Mouse (Mus musculus): Measurements from ENCODE around the gene Serpine3. TPM values are rescaled to one million over a fixed set of nuclear protein-coding genes. Genes with fewer than 3 reads are reported as not detected.

Gene Serpine3
- total RNA-seq, 2 experiments from 2014 or later = not detected

DNA sequence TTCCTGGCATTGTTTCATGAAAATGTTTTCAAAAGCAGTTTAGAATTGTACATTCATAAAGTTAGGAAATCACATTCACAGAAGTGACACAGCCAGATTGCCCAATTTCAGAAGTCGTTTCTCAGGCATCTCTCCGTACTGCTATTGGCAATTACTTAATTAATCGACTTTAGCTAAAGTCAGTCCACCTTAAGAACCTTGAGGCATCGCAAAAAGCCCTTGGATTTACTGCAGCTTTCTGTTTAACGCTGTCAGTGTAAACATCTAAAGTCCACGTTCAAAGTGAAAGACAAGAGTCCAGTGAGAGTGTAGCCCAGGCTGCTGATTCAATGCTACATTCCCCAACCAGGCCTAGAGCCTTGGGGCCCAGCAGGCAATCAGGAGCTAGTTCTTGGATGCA, 1.1 kb upstream of the Serpine3 start:
- TF ChIP-seq CTCF (conservative IDR thresholded peaks at IDR 0.05) = no peak
- Histone ChIP-seq H3K4me3 (no peak overlapping the region), H3K27ac (no peak overlapping the region)
- DNase-seq (ENCODE audit: low spot score in 2 of 2) = no peak

DNA sequence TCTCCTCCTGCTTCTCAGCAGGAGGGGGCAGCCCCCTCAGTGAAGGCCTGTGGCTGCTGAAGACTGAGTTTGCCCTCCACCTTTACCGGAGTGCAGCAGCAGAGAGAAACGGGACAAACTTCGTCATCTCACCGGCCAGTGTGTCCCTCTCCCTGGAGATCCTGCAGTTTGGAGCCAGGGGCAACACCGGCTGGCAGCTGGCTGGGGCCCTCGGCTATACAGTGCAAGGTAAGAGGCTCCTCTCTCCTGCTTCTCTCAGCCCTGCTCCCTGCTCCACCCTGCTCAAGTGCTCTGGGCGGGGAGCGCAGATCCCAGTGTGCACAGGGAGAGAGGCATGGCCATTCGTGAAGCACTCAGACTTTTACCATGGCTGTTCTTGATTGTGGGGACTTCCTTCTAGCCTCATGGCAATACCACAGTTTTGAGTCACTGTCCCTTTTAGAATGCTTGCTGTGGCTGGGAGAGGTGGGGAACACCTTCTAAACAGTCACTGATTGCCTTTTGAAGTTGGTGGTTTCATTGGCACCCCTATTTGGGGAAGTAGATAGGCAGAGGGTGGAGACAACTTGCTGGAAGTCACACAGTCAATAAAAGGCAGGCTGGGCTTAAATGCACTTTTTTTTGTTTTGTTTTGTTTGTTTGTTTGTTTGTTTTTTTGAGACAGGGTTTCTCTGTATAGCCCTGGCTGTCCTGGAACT, 1.7 kb downstream of the Serpine3 start:
- Histone ChIP-seq H3K27ac (no peak overlapping the region), H3K4me3 (no peak overlapping the region)
- no peak for DNase-seq (ENCODE audit: low spot score in 2 of 2)
- no peak for TF ChIP-seq CTCF (conservative IDR thresholded peaks at IDR 0.05)

DNA sequence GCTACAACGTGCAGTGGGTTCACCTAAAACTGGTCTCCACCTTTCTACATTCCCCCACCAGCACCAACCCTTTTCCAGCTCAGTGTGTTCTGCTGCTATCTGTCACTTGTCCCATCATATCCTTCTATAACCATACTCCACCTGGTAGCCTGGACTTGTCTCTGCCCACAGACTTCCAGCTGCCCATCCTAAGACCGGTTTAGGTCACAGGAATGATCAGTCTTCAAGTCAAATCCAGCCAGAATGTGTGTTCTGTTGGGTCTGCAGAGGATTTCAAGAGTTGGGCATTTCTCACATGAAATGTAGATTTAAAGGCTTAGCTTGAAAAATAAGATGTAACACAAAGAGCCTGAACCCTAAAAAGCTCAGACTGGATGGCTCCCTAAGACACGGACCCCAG, 10.2 kb downstream of the Serpine3 start:
- Histone ChIP-seq H3K4me3 (no peak overlapping the region), H3K27ac (no peak overlapping the region)
- TF ChIP-seq CTCF (conservative IDR thresholded peaks at IDR 0.05) = peak; percentile 23; the same call in 1 of the 2 replicates
- DNase-seq (ENCODE audit: low spot score in 2 of 2) = no peak

DNA sequence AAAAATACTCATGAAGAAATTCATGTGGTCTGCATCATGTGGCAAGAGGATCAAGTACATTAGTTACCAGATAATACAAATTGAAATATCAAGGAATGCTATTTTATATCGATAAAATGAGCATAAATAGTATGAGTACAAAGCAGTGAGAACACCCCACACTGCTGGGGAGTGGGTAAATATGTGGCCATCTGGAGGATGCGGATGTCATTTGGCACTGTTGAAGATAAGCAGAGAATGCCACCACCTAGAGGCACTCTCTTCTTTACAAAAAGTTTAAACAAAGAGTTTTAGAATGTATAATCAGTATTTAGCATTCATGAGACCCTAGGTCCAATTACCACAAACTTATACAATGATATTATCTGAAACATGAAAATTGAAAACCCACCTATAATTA, 54.7 kb downstream of the Serpine3 start:
- Histone ChIP-seq H3K27ac (peak overlapping the region; percentile 57; the same call in 1 of the 2 replicates), H3K4me3 (no peak overlapping the region)
- DNase-seq (ENCODE audit: low spot score in 2 of 2) = peak; percentile 30 to 31
- TF ChIP-seq CTCF (conservative IDR thresholded peaks at IDR 0.05) = peak; percentile 49

DNA sequence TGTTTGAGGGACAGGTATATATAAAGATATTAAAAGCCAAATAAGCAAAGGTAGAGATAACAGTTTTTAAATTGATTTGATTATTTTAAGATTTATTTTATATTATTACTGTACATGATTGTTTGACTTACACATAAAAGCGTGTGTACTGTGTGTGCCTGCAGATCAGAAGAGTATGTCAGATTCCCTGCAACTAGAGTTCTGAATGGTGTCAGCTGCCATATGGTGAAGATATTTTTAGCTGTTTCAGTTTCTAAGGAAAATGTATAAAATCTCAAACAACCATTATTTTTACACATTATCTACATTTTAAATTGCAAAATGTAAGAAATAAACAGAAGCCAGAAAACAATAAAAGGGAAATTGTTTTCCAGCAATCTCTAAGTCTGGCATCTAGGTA, 58.2 kb downstream of the Serpine3 start:
- DNase-seq (ENCODE audit: low spot score in 2 of 2) = no peak
- H3K4me3 ChIP-seq = no peak overlapping the region
- no peak for TF ChIP-seq CTCF (conservative IDR thresholded peaks at IDR 0.05)
- H3K27ac ChIP-seq = 0 out of 2 replicates have a peak overlapping the region, but pooled peaks have one; percentile 16

DNA sequence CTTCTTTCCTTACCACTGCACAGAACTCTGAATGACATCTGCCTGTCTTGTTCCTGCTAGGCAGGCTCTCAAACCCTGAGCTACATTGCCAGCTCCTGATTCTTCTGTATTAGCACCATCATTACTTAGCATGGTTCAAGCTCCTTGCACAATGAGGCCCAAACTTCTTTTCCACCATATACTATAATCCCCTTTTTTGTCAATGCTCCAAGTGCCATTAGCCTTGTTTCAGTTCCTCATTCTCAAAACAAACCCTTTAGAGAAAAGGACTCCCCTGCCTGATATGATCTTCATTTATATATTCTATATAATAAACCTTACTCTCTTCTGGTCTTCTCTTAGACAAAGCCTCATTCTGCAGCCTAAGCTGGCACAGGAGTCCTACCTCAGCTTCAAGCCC, 61.1 kb downstream of the Serpine3 start:
- no peak for DNase-seq (ENCODE audit: low spot score in 2 of 2)
- TF ChIP-seq CTCF (conservative IDR thresholded peaks at IDR 0.05) = no peak
- Histone ChIP-seq H3K27ac (no peak overlapping the region), H3K4me3 (no peak overlapping the region)

DNA sequence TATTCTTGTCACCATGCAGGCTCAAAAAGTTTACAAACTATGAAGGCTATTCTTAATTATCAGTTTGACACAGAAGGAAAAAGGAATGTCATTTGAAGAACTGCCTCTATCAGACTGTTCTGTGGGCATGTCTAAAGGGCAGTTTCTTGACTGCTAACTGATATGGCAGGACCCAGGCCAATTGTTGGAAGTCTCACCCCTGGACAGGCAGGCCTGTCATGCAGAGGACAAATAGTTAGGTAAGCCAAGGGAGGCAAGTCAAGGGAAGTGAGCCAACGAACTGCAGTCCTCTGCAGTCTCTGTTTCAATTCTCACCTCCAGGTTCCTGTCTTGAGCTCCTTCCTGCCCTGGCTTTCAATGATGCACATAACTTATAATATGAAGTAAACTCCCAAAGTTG, 68.4 kb downstream of the Serpine3 start:
- DNase-seq (ENCODE audit: low spot score in 2 of 2) = no peak
- H3K4me3 ChIP-seq = no peak overlapping the region
- H3K27ac ChIP-seq = no peak overlapping the region
- TF ChIP-seq CTCF (conservative IDR thresholded peaks at IDR 0.05) = no peak

DNA sequence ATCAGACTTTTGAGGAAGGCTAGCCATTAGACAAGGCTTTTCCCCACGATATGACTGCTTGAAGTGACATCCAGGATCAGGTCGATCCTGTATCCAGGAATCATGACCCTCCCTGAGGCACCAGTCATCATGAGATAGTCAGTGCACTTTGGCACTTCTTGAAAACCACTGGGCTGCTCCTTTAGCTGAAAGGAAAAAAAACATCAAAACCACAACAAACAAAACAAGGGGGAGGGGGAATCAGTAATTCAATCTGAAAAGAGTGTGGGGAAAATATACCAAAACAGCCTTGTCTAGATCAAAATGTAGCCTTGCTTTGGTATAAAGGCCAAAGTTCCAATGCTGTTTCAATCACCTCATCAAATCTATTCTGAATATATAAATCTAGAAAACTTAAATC, 70.2 kb downstream of the Serpine3 start:
- TF ChIP-seq CTCF (conservative IDR thresholded peaks at IDR 0.05) = no peak
- no peak overlapping the region for H3K4me3 ChIP-seq
- no peak for DNase-seq (ENCODE audit: low spot score in 2 of 2)
- no peak overlapping the region for H3K27ac ChIP-seq

DNA sequence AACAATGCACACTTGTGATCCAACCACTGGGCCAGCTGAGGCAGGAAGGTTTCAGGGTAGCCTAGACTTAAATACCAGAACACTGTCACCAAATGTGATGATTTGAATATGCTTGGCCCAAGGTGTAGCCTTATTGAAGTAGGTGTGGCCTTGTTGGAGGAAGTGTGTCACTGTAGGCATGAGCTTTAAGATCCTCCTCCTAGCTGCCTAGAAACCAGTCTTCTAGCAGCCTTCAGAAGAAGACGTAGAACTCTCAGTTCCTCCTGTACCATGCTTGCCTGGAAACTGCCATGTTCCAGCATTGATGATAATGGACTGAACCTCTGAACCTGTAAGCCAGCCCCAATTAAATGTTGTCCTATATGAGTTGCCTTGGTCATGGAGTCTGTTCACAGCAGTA, 72.2 kb downstream of the Serpine3 start:
- Histone ChIP-seq H3K4me3 (no peak overlapping the region), H3K27ac (no peak overlapping the region)
- DNase-seq (ENCODE audit: low spot score in 2 of 2) = no peak
- no peak for TF ChIP-seq CTCF (conservative IDR thresholded peaks at IDR 0.05)

Other genes with a start within 250 kb of the Serpine3 start
- under 1 TPM in 1 of 2 experiments, not detected in 1; 0.37 TPM for gene Gucy1b2, start 207.4 kb upstream of the Serpine3 start, total RNA-seq (2021)
- gene Fam124a, start 107.9 kb upstream of the Serpine3 start, total RNA-seq (2021) = 10 to 100 TPM; 11.5 to 13.1 TPM
- gene Gm4131, start 96.7 kb upstream of the Serpine3 start, total RNA-seq (2021) = not detected
- 10 to 100 TPM; 46.0 to 50.3 TPM for gene Ints6, start 97.5 kb downstream of the Serpine3 start, total RNA-seq (2021)
- 10 to 100 TPM; 15.2 to 16.5 TPM for gene Wdfy2, start 174.0 kb downstream of the Serpine3 start, total RNA-seq (2021)

Measured in layer of hippocampus, adult 2 months (tissue).